Comparison of ENCODE assay signal across 17 mouse cellular contexts in the genomic region with DNA sequence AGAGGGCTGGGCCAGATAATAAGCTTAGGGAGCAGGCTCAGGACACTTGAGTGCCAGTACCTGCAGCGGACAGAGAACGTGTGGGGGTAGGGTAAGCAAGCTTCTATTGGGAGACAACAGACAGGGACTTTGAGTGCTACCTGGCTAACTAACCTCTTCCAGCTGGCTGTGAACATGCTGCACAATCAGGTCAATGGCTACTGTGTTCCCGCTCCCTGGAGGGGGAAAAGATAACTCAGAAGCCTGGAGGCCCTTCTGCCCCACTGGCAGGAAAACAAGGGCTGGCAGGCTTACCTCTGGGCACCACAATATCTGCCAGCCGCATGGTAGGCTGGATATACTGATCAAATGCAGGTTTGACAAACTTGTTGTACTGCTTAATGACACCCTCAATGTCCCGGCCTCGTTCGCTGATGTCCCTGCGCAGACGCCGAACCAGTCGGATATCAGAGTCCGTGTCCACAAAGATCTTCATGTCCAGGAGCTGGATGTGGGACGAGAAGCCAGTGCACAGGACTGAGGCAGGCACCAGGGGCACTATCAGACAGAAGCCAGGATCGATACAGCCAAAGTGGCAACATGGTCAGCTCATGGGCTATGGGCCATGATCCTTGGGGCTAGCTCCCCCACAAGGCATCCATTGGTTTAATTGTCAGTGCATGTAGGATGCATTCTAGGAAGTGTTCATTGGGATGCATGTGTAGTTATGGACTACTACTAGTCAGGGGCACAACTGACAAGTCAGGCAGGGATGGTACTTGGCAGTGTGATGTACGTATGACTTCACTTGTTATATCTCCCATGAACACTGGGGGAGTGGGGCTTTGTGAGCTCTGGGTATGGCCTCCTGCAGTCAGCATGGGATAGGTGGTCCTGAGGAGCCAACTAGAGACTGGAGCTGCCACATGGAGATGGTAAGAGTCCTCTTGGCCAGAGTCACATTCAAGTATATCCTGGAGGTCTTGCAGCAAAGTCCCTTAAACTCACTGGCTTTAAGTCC. TPM values are rescaled to one million over a fixed set of nuclear protein-coding genes. Genes with fewer than 3 reads are reported as not detected.
DNase-seq lines count a peak whose midpoint lies in the region; ATAC-seq lines count a peak whose summit lies in the region.
"Had no signal": no experiment of that assay in that cellular context is flagged by ENCODE, and none has a peak within 500 bp of the region (broad histone marks: within the 10 kb centered on the region; RNA-seq: fewer than 3 reads in every experiment).

No protein-coding gene starts in this region.

- no peak overlapping the region for H3K27ac ChIP-seq in forebrain, embryonic 11.5 days (ENCODE audit: low read depth, low read length)
- H3K27ac ChIP-seq in forebrain, embryonic 16.5 days (ENCODE audit: low read length) = no peak overlapping the region
- no peak overlapping the region for H3K27ac ChIP-seq in heart, embryonic 10.5 days
- H3K27ac ChIP-seq: hindbrain, embryonic 14.5 days; limb, embryonic 10.5 days; liver, embryonic 15.5 days; midbrain, embryonic 12.5 days had no signal

- no peaks in the 10 kb centered on the region for H3K4me1 ChIP-seq in forebrain, embryonic 11.5 days (replicated peaks; ENCODE audit: control insufficient read depth, insufficient read depth, low read length)
- peaks cover 2% of the 10 kb centered on the region; the same call in 1 of the 2 replicates for H3K4me1 ChIP-seq in forebrain, embryonic 16.5 days (replicated peaks; ENCODE audit: control insufficient read depth, insufficient read depth, low read length)
- peaks cover 62% of the 10 kb centered on the region for H3K4me1 ChIP-seq in megakaryocyte, embryonic 14.5 days
- H3K4me1 ChIP-seq in heart, embryonic 10.5 days = peaks cover 17% of the 10 kb centered on the region
- H3K4me1 ChIP-seq: midbrain, embryonic 12.5 days had no signal

- no peaks in the 10 kb centered on the region for H3K36me3 ChIP-seq in forebrain, embryonic 11.5 days (ENCODE audit: control insufficient read depth, insufficient read depth, low read length)
- H3K36me3 ChIP-seq in forebrain, embryonic 16.5 days (ENCODE audit: control insufficient read depth, insufficient read depth) = no peaks in the 10 kb centered on the region
- peaks cover 93% of the 10 kb centered on the region for H3K36me3 ChIP-seq in megakaryocyte, embryonic 14.5 days (replicated peaks; ENCODE audit: low read length)
- H3K36me3 ChIP-seq in heart, embryonic 10.5 days = peaks cover 45% of the 10 kb centered on the region

- no peak overlapping the region for H3K4me2 ChIP-seq in forebrain, embryonic 11.5 days (ENCODE audit: low read depth, low read length, severe bottlenecking)
- no peak overlapping the region for H3K4me2 ChIP-seq in forebrain, embryonic 16.5 days (ENCODE audit: low read length)
- H3K4me2 ChIP-seq: hindbrain, embryonic 14.5 days; liver, embryonic 15.5 days; midbrain, embryonic 12.5 days had no signal

- H3K4me3 ChIP-seq in forebrain, embryonic 11.5 days (ENCODE audit: low read depth, low read length) = no peak overlapping the region
- no peak overlapping the region for H3K4me3 ChIP-seq in forebrain, embryonic 16.5 days (replicated peaks; ENCODE audit: low read length)
- peak overlapping the region; percentile 1 for H3K4me3 ChIP-seq in megakaryocyte, embryonic 14.5 days (replicated peaks)
- no peak overlapping the region for H3K4me3 ChIP-seq in heart, embryonic 10.5 days
- H3K4me3 ChIP-seq: limb, embryonic 10.5 days; liver, embryonic 15.5 days; midbrain, embryonic 12.5 days had no signal

- no peaks in the 10 kb centered on the region for H3K9me3 ChIP-seq in forebrain, embryonic 11.5 days (ENCODE audit: control insufficient read depth, low read length)
- no peaks in the 10 kb centered on the region for H3K9me3 ChIP-seq in forebrain, embryonic 16.5 days (ENCODE audit: control insufficient read depth, low read length)
- H3K9me3 ChIP-seq in megakaryocyte, embryonic 14.5 days = no peaks in the 10 kb centered on the region
- H3K9me3 ChIP-seq in heart, embryonic 10.5 days = no peaks in the 10 kb centered on the region
- H3K9me3 ChIP-seq: limb, embryonic 10.5 days; liver, embryonic 15.5 days; midbrain, embryonic 12.5 days had no signal

- no peaks in the 10 kb centered on the region for H3K27me3 ChIP-seq in forebrain, embryonic 11.5 days (ENCODE audit: control insufficient read depth, insufficient read depth, low read length)
- H3K27me3 ChIP-seq in forebrain, embryonic 16.5 days (replicated peaks; ENCODE audit: control insufficient read depth, insufficient read depth, low read length) = no peaks in the 10 kb centered on the region
- H3K27me3 ChIP-seq in megakaryocyte, embryonic 14.5 days (replicated peaks) = no peaks in the 10 kb centered on the region
- no peaks in the 10 kb centered on the region for H3K27me3 ChIP-seq in heart, embryonic 10.5 days (ENCODE audit: insufficient read depth, poor library complexity, severe bottlenecking)
- H3K27me3 ChIP-seq: liver, embryonic 15.5 days; midbrain, embryonic 12.5 days had no signal

- H3K9ac ChIP-seq in forebrain, embryonic 11.5 days (ENCODE audit: low read length) = no peak overlapping the region
- no peak overlapping the region for H3K9ac ChIP-seq in forebrain, embryonic 16.5 days (replicated peaks; ENCODE audit: low read depth, low read length)
- H3K9ac ChIP-seq: hindbrain, embryonic 14.5 days; liver, embryonic 15.5 days; midbrain, embryonic 12.5 days had no signal

- WGBS in forebrain, embryonic 11.5 days = 93% methylated on average over 15 of the region's 15 CpGs
- 92% methylated on average over 15 of the region's 15 CpGs for WGBS in forebrain, embryonic 16.5 days
- 89% methylated on average over 15 of the region's 15 CpGs for WGBS in heart, embryonic 10.5 days

- peak; percentile 43 for DNase-seq in forebrain, embryonic 11.5 days (ENCODE audit: low spot score)
- peak; percentile 61 for DNase-seq in cerebellum, adult 8-10 months
- peak; percentile 63 for DNase-seq in heart, embryonic 10.5 days (ENCODE audit: low spot score)
- DNase-seq in left cerebral cortex, adult 9 months (ENCODE audit: low spot score in 2 of 2) = no peak
- DNase-seq in kidney, postnatal 4 days = no peak
- DNase-seq: kidney, adult 2 months; kidney, postnatal 36 days; lung, postnatal 14 days; right cerebral cortex, adult 18-20 months had no signal

- ATAC-seq in forebrain, embryonic 11.5 days (replicated peaks; ENCODE audit: low FRiP score) = no peak
- no peak for ATAC-seq in forebrain, embryonic 16.5 days
- no peak for ATAC-seq in megakaryocyte, adult 5-6 weeks (ENCODE audit: poor library complexity, severe bottlenecking)
- ATAC-seq: forebrain, embryonic 14.5 days had no signal

RNA-seq across cellular contexts. Expression of a gene that starts 11.5 kb away (rescaled TPM):
- 51.0 and 51.5 TPM in 2 replicates for polyA plus RNA-seq in forebrain, embryonic 11.5 days (2014; fragmentation: Nextera tagmentation; extraction: Ambion mirVana)
- polyA plus RNA-seq in forebrain, embryonic 16.5 days (2015; fragmentation: Nextera tagmentation; extraction: Ambion mirVana) = 58.5 and 69.8 TPM in 2 replicates
- 58.8 and 109 TPM in 2 replicates for polyA plus RNA-seq in megakaryocyte, embryonic 14.5 days (2012; ENCODE audit: insufficient read depth, low replicate concordance)
- 86.0 and 103 TPM in 2 replicates for total RNA-seq in megakaryocyte, adult 5-6 weeks (2015)
- 65.2 and 79.3 TPM in 2 replicates for total RNA-seq in megakaryocyte, adult 5-6 weeks (2017)
- 67.3 and 83.6 TPM in 2 replicates for polyA plus RNA-seq in heart, embryonic 10.5 days (2016; fragmentation: Nextera tagmentation; extraction: Ambion mirVana)

RNA-seq across cellular contexts. Expression of a gene that starts 18.4 kb away (rescaled TPM):
- polyA plus RNA-seq in forebrain, embryonic 11.5 days (2014; fragmentation: Nextera tagmentation; extraction: Ambion mirVana) = 76.5 and 82.4 TPM in 2 replicates
- 74.5 and 80.1 TPM in 2 replicates for polyA plus RNA-seq in forebrain, embryonic 16.5 days (2015; fragmentation: Nextera tagmentation; extraction: Ambion mirVana)
- polyA plus RNA-seq in megakaryocyte, embryonic 14.5 days (2012; ENCODE audit: insufficient read depth, low replicate concordance) = 3.6 and 12.6 TPM in 2 replicates
- total RNA-seq in megakaryocyte, adult 5-6 weeks (2015) = 13.3 and 15.1 TPM in 2 replicates
- 68.0 and 68.1 TPM in 2 replicates for total RNA-seq in megakaryocyte, adult 5-6 weeks (2017)
- polyA plus RNA-seq in heart, embryonic 10.5 days (2016; fragmentation: Nextera tagmentation; extraction: Ambion mirVana) = 56.1 and 62.9 TPM in 2 replicates

RNA-seq across cellular contexts. Expression of a gene that starts 19.4 kb away (rescaled TPM):
- 53.7 and 60.7 TPM in 2 replicates for polyA plus RNA-seq in forebrain, embryonic 11.5 days (2014; fragmentation: Nextera tagmentation; extraction: Ambion mirVana)
- 60.6 and 79.8 TPM in 2 replicates for polyA plus RNA-seq in forebrain, embryonic 16.5 days (2015; fragmentation: Nextera tagmentation; extraction: Ambion mirVana)
- polyA plus RNA-seq in megakaryocyte, embryonic 14.5 days (2012; ENCODE audit: insufficient read depth, low replicate concordance) = 12.8 and 34.9 TPM in 2 replicates
- total RNA-seq in megakaryocyte, adult 5-6 weeks (2015) = 3.6 and 4.7 TPM in 2 replicates
- 8.1 and 9.9 TPM in 2 replicates for total RNA-seq in megakaryocyte, adult 5-6 weeks (2017)
- polyA plus RNA-seq in heart, embryonic 10.5 days (2016; fragmentation: Nextera tagmentation; extraction: Ambion mirVana) = 36.0 and 37.0 TPM in 2 replicates

RNA-seq across cellular contexts. Expression of a gene that starts 25.8 kb away (rescaled TPM):
- polyA plus RNA-seq in forebrain, embryonic 11.5 days (2014; fragmentation: Nextera tagmentation; extraction: Ambion mirVana) = 52.0 and 58.5 TPM in 2 replicates
- 99.8 and 128 TPM in 2 replicates for polyA plus RNA-seq in forebrain, embryonic 16.5 days (2015; fragmentation: Nextera tagmentation; extraction: Ambion mirVana)
- polyA plus RNA-seq in megakaryocyte, embryonic 14.5 days (2012; ENCODE audit: insufficient read depth, low replicate concordance) = 1.0 and 2.9 TPM in 2 replicates
- total RNA-seq in megakaryocyte, adult 5-6 weeks (2015) = 7.4 and 9.7 TPM in 2 replicates
- total RNA-seq in megakaryocyte, adult 5-6 weeks (2017) = 2.3 and 2.8 TPM in 2 replicates
- polyA plus RNA-seq in heart, embryonic 10.5 days (2016; fragmentation: Nextera tagmentation; extraction: Ambion mirVana) = 15.0 and 16.6 TPM in 2 replicates

RNA-seq across cellular contexts. Expression of a gene that starts 52.9 kb away (rescaled TPM):
- polyA plus RNA-seq in forebrain, embryonic 11.5 days (2014; fragmentation: Nextera tagmentation; extraction: Ambion mirVana) = 103 and 104 TPM in 2 replicates
- 221 and 239 TPM in 2 replicates for polyA plus RNA-seq in forebrain, embryonic 16.5 days (2015; fragmentation: Nextera tagmentation; extraction: Ambion mirVana)
- 10.4 and 13.9 TPM in 2 replicates for polyA plus RNA-seq in megakaryocyte, embryonic 14.5 days (2012; ENCODE audit: insufficient read depth, low replicate concordance)
- total RNA-seq in megakaryocyte, adult 5-6 weeks (2015) = 32.2 and 35.1 TPM in 2 replicates
- 39.7 and 44.9 TPM in 2 replicates for total RNA-seq in megakaryocyte, adult 5-6 weeks (2017)
- 87.2 and 97.0 TPM in 2 replicates for polyA plus RNA-seq in heart, embryonic 10.5 days (2016; fragmentation: Nextera tagmentation; extraction: Ambion mirVana)

Comparison
In these comparisons a context has a peak if more than half of its experiments do, and no peak if none do; other contexts are left out.
1. DNase-seq: peak in forebrain, embryonic 11.5 days (single experiment), cerebellum, adult 8-10 months (single experiment) and heart, embryonic 10.5 days (single experiment); none in left cerebral cortex, adult 9 months (0 of 2) and kidney, postnatal 4 days (0 of 2).